Mouse (Mus musculus) inflammation-experienced regulatory T-cells, adult 16 weeks (primary cell): ENCODE measurements around the gene Bach2. TPM values are rescaled to one million over a fixed set of nuclear protein-coding genes. Genes with fewer than 3 reads are reported as not detected.

Experiments
- polyA plus RNA-seq: library from polyadenylated mRNA; unstranded; fragments of 100-300 nt; shearing (Covaris generic); gene quantifications from one replicate; pipeline ENCODE4 v1.2.1, GENCODE M21; 2017

Gene Bach2
- polyA plus RNA-seq, result 16.5 TPM

DNA sequence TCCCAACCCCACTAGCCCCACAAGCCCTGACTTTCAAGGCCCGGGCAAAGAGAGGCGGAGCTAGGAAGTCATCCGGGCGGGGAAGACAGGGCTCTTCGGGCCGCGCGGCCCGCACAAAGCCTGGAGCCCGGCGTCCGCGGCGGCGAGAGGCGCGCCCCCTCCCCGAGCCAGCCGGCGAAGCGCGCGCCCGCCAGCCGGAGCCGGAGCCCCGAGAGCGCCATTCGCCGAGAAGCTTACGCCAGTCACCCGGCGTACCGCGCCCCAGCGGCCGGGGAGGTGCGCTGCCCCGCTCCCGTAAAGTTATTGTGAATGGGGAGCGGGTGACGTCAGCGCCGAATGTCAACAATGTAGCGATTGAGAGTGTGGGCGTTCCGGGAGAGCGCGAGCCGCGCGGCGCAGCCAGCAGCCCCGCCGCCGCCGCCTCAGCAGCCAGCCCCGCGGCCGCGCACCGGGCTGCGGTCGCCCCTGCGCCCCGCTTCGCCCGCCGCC is at the start of gene Bach2:
Bach2 (plus strand) TSS at position 439 of the 489 bp plus-strand sequence.

DNA sequence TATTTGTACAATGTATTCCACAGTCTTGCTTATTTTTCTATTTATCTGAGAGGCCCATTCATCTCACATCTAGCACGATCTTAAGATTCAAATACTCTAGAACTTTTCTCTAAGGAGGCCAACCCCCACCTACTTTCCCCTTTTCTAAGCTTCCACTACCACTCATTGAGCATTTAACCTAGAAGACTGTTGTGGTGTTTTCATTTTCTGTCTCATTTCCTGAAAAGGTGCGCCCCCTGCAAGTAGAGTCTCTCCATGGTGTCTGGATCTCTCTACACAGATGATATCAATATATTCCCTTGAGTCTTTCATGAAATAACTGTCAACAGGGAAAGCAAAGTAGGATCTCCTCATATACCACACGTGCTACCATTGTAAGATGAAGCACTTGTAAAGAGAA is 364.1 kb downstream of the Bach2 start, which contains the start of gene Gja10:
Gja10 (minus strand) TSS at position 101 of the 400 bp plus-strand sequence.

DNA sequence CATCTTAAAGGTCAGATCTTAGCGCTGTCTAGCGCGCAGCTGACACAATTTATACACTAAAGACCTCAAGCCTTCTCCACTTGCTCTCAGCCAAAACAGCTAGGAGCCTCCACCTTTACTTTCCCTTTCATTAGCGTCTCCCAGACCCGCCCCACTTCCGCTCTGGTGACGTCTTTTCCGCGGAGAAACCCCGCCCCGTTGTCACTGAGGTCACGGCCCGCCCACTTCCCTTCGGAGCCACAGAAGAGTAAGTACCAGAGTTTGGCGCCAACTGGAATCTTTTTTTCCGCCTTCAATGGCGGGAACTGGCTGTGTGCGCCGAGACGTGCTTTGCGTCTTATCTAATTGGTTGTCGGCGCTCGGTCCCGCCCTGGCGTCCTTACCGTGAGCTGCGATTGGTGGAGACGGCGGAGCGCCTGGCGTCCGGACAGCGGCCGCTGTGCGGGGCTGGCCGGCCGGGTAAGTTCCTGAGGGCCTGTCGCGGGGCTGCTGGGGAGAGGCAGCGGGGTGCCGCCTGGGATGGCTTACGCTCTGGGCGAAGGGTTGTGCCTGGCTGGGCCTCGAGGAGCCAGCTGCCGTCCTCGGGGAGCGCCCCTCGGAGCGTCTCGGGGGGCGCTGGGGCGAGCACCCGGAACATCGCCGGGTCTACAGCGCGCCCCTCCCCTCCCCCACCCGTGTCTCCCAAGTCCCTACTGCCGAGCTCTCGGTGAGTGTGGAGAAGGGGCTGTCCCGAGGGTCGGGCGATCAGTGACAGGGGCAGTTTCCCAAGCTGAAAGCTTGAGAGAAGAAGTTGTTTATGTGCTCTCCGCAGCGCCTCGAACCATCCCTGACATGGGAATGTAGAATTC is 376.7 kb downstream of the Bach2 start, which contains the start of gene Casp8ap2:
Casp8ap2 (plus strand) TSS at position 418 of the 848 bp plus-strand sequence.

